Mouse (Mus musculus) hindbrain, embryonic 16.5 days (tissue): ENCODE measurements around the gene Atp6v0a1. TPM values are rescaled to one million over a fixed set of nuclear protein-coding genes. Genes with fewer than 3 reads are reported as not detected.

Source experiments
- ATAC-seq: fragments of 200-750 bp; cut with Nextera tagmentation; 2 replicates; pipeline ENCODE4 v1.8.0; 2017; ENCODE audit warnings: moderate TSS enrichment, moderate library complexity
- H3K27ac ChIP-seq: fragments of 300-500 bp; sonication (generic); 2 replicates; pipeline ENCODE4 v1.5.1; 2014; ENCODE audit warnings: low read depth, mild to moderate bottlenecking, control low read depth, low read length, moderate library complexity
- H3K27me3 ChIP-seq: fragments of 300-500 bp; sonication (generic); replicated peaks from 2 replicates; pipeline ENCODE4 v1.6.1; 2014; ENCODE audit warnings: low read length; ENCODE audit not compliant: control insufficient read depth, insufficient read depth
- H3K36me3 ChIP-seq: fragments of 300-500 bp; sonication (generic); 2 replicates; pipeline ENCODE4 v1.6.1; 2014; ENCODE audit warnings: mild to moderate bottlenecking, low read length, moderate library complexity, mixed read lengths; ENCODE audit not compliant: control insufficient read depth, insufficient read depth
- H3K4me1 ChIP-seq: fragments of 300-500 bp; sonication (generic); 2 replicates; pipeline ENCODE4 v1.6.1; 2014; ENCODE audit warnings: low read depth, low read length; ENCODE audit not compliant: control insufficient read depth, insufficient read depth
- H3K4me2 ChIP-seq: fragments of 300-500 bp; sonication (generic); 2 replicates; pipeline ENCODE4 v1.6.1; 2014; ENCODE audit warnings: mild to moderate bottlenecking, low read length, control low read depth, moderate library complexity
- H3K4me3 ChIP-seq: fragments of 300-500 bp; sonication (generic); 2 replicates; pipeline ENCODE4 v1.5.1; 2014; ENCODE audit warnings: mild to moderate bottlenecking, low read length, control low read depth, moderate library complexity
- H3K9ac ChIP-seq: fragments of 300-500 bp; sonication (generic); 2 replicates; pipeline ENCODE4 v1.6.1; 2014; ENCODE audit warnings: low read depth, mild to moderate bottlenecking, control low read depth, low read length, moderate library complexity
- H3K9me3 ChIP-seq: fragments of 300-500 bp; sonication (generic); 2 replicates; pipeline ENCODE4 v1.6.1; 2014; ENCODE audit warnings: mild to moderate bottlenecking, low read length, moderate library complexity; ENCODE audit not compliant: control insufficient read depth
- WGBS: fragments of 180-500 bp; shearing (Covaris S2); extraction: QIAGEN DNeasy Blood & Tissue Kit; methylation state at CpG from one replicate; pipeline ENCODE4 v1.1.7; 2014; 5-methylcytosine and 5-hydroxymethylcytosine counted together
- polyA plus RNA-seq: library from polyadenylated mRNA; unstranded; fragments of >200 nt; fragmentation: Nextera tagmentation; extraction: Ambion mirVana; gene quantifications from 2 replicates; pipeline ENCODE4 v1.2.1, GENCODE M21; 2015

Atp6v0a1 gene
- polyA plus RNA-seq, 1 experiment from 2014 or later = 175 TPM

- ATAC-seq = no peak
- Histone ChIP-seq H3K4me3 (no peak overlapping the region), H3K9me3 (no peaks in the 10 kb centered on the region), H3K36me3 (no peaks in the 10 kb centered on the region), H3K4me1 (no peaks in the 10 kb centered on the region; the same call in 1 of the 2 replicates), H3K27me3 (peaks cover 2% of the 10 kb centered on the region; the same call in 1 of the 2 replicates), H3K9ac (no peak overlapping the region), H3K4me2 (no peak overlapping the region), H3K27ac (no peak overlapping the region)
- 38% methylated on average over 3 of the region's 3 CpGs for WGBS
Measured at GRCm38 (mm10) chr11:101003025-101003685, 6.1 kb upstream of the Atp6v0a1 start.

DNA sequence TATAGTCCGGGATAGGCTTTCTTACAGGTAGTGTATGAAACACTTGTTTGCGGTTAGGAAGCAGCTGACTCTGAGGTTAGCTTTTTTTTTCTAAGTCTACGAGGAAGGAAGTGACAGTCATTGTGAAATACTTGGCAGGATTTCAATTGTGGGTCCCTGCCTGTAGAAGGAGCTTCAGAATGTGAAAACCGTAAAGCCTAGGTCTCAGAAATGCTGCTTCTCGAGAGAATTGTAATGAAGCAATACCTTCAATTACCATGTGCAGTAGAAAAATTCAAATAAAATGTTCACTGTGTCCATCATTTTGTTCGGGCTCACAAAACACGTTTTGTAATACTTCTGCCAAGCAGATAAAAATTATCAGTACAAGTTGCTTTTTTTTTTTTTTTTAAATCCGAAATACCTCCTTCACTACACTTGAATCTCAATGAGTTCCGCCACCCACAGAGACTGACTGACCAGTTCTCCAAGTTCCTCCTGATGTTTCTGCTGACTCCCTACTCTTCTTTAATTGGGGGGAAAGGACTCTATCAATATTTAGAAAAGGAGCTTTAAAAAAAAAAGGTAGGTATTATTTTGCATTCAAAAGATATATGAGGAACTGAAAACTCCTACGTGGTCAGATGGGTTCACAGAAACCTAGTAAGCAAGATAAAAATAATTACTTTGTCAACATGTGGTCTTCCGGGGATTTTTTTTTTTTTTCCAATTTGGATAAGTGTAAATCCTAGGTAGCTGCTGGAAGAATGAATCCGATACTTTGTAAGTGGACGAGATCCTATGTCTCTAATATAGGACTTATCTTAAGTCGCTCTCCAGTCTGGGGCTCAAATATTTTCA lies 826 bp upstream of the Atp6v0a1 start:
- H3K9me3 ChIP-seq = no peaks in the 10 kb centered on the region
- 0 out of 2 replicates have a peak, but pooled peaks cover 3% of the 10 kb centered on the region for H3K36me3 ChIP-seq
- 45% methylated on average over 14 of the region's 14 CpGs for WGBS
- H3K4me1 ChIP-seq = peaks cover 18% of the 10 kb centered on the region
- peak overlapping the region; percentile 61 for H3K4me3 ChIP-seq
- peaks cover 2% of the 10 kb centered on the region; the same call in 1 of the 2 replicates for H3K27me3 ChIP-seq
- H3K9ac ChIP-seq = peak overlapping the region; percentile 35; the same call in 1 of the 2 replicates
- no peak for ATAC-seq
- peak overlapping the region; percentile 89 for H3K27ac ChIP-seq
- peak overlapping the region; percentile 57 for H3K4me2 ChIP-seq

DNA sequence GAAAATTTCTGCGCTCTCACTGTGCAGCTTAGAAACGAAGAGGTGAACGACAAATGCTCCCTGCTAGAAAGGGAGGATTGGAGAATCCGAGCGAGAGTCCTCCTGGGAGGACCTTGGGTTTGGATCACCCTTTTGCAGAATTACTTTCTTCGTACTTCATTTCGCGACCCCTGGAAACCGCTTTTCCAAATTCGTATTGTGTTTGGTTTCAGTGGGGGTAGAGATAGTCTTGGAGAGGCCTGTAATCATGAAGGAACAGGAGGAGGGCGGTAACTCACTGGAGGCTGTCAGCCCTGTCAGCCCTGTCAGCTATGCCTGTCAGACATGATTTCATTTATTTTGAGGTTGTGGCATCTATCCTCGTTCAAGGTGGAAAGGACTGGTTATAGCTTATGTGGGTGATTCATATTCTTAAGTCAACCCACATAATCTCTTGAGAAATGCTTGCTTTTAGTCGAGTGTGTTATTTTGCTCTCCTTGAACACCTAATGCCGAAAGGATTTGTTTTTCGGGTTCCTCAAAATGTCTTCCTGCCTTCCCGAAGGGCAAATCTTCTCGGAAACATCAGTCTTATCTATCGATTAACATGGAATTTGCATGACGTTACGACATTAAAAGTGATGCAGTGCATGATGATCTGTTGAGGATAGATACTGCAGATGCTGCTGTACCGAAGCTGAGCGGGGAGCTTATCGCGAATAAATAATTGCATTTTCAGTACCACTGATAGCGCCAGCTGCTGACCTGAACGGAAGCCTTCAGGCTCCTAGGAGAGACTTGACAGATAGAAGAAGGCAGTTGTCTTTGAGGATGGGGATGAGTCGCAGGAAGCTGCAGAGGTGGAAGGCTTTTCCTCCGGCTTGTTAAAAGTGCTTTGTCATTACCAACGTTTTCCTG lies 884 bp downstream of the Atp6v0a1 start:
- H3K9me3 ChIP-seq = no peaks in the 10 kb centered on the region
- peaks cover 2% of the 10 kb centered on the region; the same call in 1 of the 2 replicates for H3K27me3 ChIP-seq
- H3K4me1 ChIP-seq = peaks cover 25% of the 10 kb centered on the region
- H3K36me3 ChIP-seq = 0 out of 2 replicates have a peak, but pooled peaks cover 3% of the 10 kb centered on the region
- H3K27ac ChIP-seq = peak overlapping the region; percentile 89
- H3K9ac ChIP-seq = peak overlapping the region; percentile 81
- WGBS = 6% methylated on average over 29 of the region's 29 CpGs
- no peak; the same call in 1 of the 2 replicates for ATAC-seq
- H3K4me3 ChIP-seq = peak overlapping the region; percentile 61
- peak overlapping the region; percentile 60 for H3K4me2 ChIP-seq

- 76% methylated on average over 6 of the region's 6 CpGs for WGBS
- ATAC-seq = no peak
- no peaks in the 10 kb centered on the region for H3K27me3 ChIP-seq
- 0 out of 2 replicates have a peak, but pooled peaks cover 3% of the 10 kb centered on the region for H3K36me3 ChIP-seq
- H3K9ac ChIP-seq = no peak overlapping the region
- peaks cover 25% of the 10 kb centered on the region for H3K4me1 ChIP-seq
- no peaks in the 10 kb centered on the region for H3K9me3 ChIP-seq
- peak overlapping the region; percentile 60 for H3K4me2 ChIP-seq
- H3K27ac ChIP-seq = no peak overlapping the region
- peak overlapping the region; percentile 61 for H3K4me3 ChIP-seq
Measured at GRCm38 (mm10) chr11:101011641-101012040, 2.4 kb downstream of the Atp6v0a1 start.

GRCm38 (mm10) chr11:101023371-101023770 lies 14.1 kb downstream of the Atp6v0a1 start:
- Histone ChIP-seq H3K4me3 (no peak overlapping the region), H3K9ac (no peak overlapping the region), H3K27me3 (no peaks in the 10 kb centered on the region), H3K27ac (no peak overlapping the region), H3K4me2 (no peak overlapping the region), H3K9me3 (no peaks in the 10 kb centered on the region), H3K36me3 (peaks cover 54% of the 10 kb centered on the region), H3K4me1 (no peaks in the 10 kb centered on the region; the same call in 1 of the 2 replicates)
- WGBS = 68% methylated on average over 12 of the region's 12 CpGs
- no peak for ATAC-seq

DNA sequence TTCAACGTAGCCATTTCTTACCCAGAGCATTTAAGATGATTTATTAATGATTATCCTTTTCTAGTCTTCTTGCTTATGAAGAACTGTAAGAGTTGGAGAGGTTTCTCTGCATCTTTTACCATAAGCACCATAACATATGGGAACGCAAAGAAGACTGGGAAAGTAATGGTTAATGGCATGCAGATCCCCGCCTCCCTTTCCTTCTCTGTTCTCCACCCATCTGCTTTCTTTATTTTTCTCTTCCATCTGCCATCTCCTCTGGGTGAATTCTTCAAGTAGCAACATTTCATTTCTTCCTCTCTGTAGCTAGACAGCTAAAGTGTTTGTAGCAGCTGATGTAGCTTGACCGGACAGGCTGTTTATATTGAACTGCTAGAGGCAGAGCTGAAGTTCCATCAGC lies 14.7 kb downstream of the Atp6v0a1 start:
- Histone ChIP-seq H3K36me3 (peaks cover 56% of the 10 kb centered on the region), H3K4me1 (no peaks in the 10 kb centered on the region; the same call in 1 of the 2 replicates), H3K4me2 (no peak overlapping the region), H3K27ac (no peak overlapping the region), H3K4me3 (no peak overlapping the region), H3K27me3 (no peaks in the 10 kb centered on the region), H3K9me3 (no peaks in the 10 kb centered on the region), H3K9ac (no peak overlapping the region)
- 90% methylated on average over 4 of the region's 4 CpGs for WGBS
- ATAC-seq = no peak

DNA sequence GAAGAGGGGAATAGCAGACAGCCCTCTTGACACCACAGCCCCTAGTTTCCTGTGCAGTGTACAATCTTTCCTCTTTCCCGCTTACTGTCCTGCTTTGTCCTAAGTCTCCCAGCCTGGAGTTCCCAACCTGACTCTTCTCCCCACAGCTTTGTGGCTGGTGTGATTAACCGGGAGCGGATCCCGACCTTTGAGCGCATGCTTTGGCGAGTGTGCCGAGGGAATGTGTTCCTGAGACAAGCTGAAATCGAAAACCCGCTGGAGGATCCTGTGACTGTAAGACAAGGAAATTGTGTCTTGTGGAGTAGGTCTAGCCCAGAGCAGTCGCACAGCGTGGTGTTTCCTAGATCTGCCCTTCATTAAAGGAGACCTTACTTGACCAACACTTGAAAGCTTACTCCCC lies 17.9 kb downstream of the Atp6v0a1 start:
- 87% methylated on average over 11 of the region's 11 CpGs for WGBS
- H3K4me1 ChIP-seq = no peaks in the 10 kb centered on the region; the same call in 1 of the 2 replicates
- H3K9ac ChIP-seq = no peak overlapping the region
- H3K4me3 ChIP-seq = no peak overlapping the region
- no peak for ATAC-seq
- H3K27me3 ChIP-seq = no peaks in the 10 kb centered on the region
- H3K27ac ChIP-seq = no peak overlapping the region
- H3K4me2 ChIP-seq = no peak overlapping the region
- H3K9me3 ChIP-seq = no peaks in the 10 kb centered on the region
- H3K36me3 ChIP-seq = peaks cover 60% of the 10 kb centered on the region

GRCm38 (mm10) chr11:101029320-101029719 lies 20.1 kb downstream of the Atp6v0a1 start:
- no peaks in the 10 kb centered on the region for H3K9me3 ChIP-seq
- H3K4me1 ChIP-seq = no peaks in the 10 kb centered on the region
- H3K4me2 ChIP-seq = no peak overlapping the region
- no peak for ATAC-seq
- no peak overlapping the region for H3K4me3 ChIP-seq
- no peaks in the 10 kb centered on the region for H3K27me3 ChIP-seq
- H3K36me3 ChIP-seq = peaks cover 65% of the 10 kb centered on the region
- 87% methylated on average over 8 of the region's 8 CpGs for WGBS
- H3K27ac ChIP-seq = no peak overlapping the region
- no peak overlapping the region for H3K9ac ChIP-seq
